Mouse (Mus musculus) stomach, embryonic 14.5 days (tissue): ENCODE results near the gene Idnk. TPM values are rescaled to one million over a fixed set of nuclear protein-coding genes. Genes with fewer than 3 reads are reported as not detected.

Source experiments
- ATAC-seq: fragments of 200-750 bp; cut with Nextera tagmentation; 2 replicates; pipeline ENCODE4 v1.8.0; 2017; ENCODE audit warnings: low read depth, moderate TSS enrichment; ENCODE audit not compliant: insufficient number of reproducible peaks, insufficient read depth, low FRiP score
- H3K27ac ChIP-seq: fragments of 300-500 bp; sonication (generic); 2 replicates; pipeline ENCODE4 v1.5.1; 2014; ENCODE audit warnings: mild to moderate bottlenecking, low read length, moderate library complexity, mixed read lengths
- H3K27me3 ChIP-seq: fragments of 300-500 bp; sonication (generic); 2 replicates; pipeline ENCODE4 v1.6.1; 2014; ENCODE audit warnings: low read length, control low read depth, mixed read lengths; ENCODE audit not compliant: control insufficient read depth, insufficient read depth
- H3K36me3 ChIP-seq: fragments of 300-500 bp; sonication (generic); 2 replicates; pipeline ENCODE4 v1.6.1; 2014; ENCODE audit warnings: mild to moderate bottlenecking, control low read depth, low read length, moderate library complexity, mixed read lengths; ENCODE audit not compliant: control insufficient read depth, insufficient read depth
- H3K4me1 ChIP-seq: fragments of 300-500 bp; sonication (generic); 2 replicates; pipeline ENCODE4 v1.6.1; 2014; ENCODE audit warnings: low read length, control low read depth, mixed read lengths; ENCODE audit not compliant: control insufficient read depth, insufficient read depth
- H3K4me2 ChIP-seq: fragments of 300-500 bp; sonication (generic); replicated peaks from 2 replicates; pipeline ENCODE4 v1.6.1; 2014; ENCODE audit warnings: low read depth, low read length, control low read depth
- H3K4me3 ChIP-seq: fragments of 300-500 bp; sonication (generic); 2 replicates; pipeline ENCODE4 v1.5.1; 2014; ENCODE audit warnings: low read depth, low read length, control low read depth
- H3K9ac ChIP-seq: fragments of 300-500 bp; sonication (generic); replicated peaks from 2 replicates; pipeline ENCODE4 v1.6.1; 2014; ENCODE audit warnings: low read depth, mild to moderate bottlenecking, control low read depth, low read length, moderate library complexity, mixed read lengths
- H3K9me3 ChIP-seq: fragments of 300-500 bp; sonication (generic); 2 replicates; pipeline ENCODE4 v1.6.1; 2016; ENCODE audit warnings: low read depth, low read length, control low read depth; ENCODE audit not compliant: control insufficient read depth
- WGBS: fragments of 180-500 bp; shearing (Covaris S2); extraction: QIAGEN DNeasy Blood & Tissue Kit; methylation state at CpG from one replicate; pipeline ENCODE4 v1.1.7; 2014; 5-methylcytosine and 5-hydroxymethylcytosine counted together
- polyA plus RNA-seq: library from polyadenylated mRNA; unstranded; fragments of >200 nt; fragmentation: Nextera tagmentation; extraction: Ambion mirVana; gene quantifications from 2 replicates; pipeline ENCODE4 v1.2.1, GENCODE M21; 2014

Idnk gene
- polyA plus RNA-seq, 1 experiment from 2014 or later, result 38.9 TPM

DNA sequence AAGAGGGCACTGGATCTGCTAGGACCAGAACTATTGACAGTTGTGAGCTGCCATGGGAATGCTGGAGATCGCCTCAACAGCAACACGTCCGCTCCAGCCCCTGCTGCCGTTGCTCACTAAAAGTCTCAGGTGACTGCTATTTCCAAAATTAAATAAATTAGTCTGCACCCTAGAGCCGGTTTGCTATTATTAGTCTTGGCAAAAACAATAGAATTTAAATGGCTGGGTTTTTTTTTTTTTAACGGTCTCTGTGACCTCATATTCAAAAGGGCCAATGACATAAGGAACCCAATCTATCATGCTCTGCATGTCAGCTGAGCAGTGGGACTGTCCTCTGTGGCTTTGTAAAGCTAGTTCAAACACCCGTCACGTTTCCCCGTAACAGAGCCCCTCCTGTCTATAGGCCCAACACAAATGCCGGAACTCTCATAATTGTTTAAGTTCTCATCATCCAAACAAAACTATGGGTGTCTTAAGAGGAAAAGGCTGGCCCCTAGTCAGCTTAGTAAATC is 34.6 kb upstream of the Idnk start:
- no peak overlapping the region for H3K9ac ChIP-seq
- no peaks in the 10 kb centered on the region for H3K9me3 ChIP-seq
- 45% methylated on average over 10 of the region's 10 CpGs for WGBS
- no peak overlapping the region for H3K4me3 ChIP-seq
- peaks cover 25% of the 10 kb centered on the region; the same call in 1 of the 2 replicates for H3K4me1 ChIP-seq
- H3K4me2 ChIP-seq, result no peak overlapping the region
- H3K36me3 ChIP-seq, result peaks cover 9% of the 10 kb centered on the region; the same call in 1 of the 2 replicates
- H3K27me3 ChIP-seq, result no peaks in the 10 kb centered on the region
- H3K27ac ChIP-seq, result no peak overlapping the region
- no peak for ATAC-seq

DNA sequence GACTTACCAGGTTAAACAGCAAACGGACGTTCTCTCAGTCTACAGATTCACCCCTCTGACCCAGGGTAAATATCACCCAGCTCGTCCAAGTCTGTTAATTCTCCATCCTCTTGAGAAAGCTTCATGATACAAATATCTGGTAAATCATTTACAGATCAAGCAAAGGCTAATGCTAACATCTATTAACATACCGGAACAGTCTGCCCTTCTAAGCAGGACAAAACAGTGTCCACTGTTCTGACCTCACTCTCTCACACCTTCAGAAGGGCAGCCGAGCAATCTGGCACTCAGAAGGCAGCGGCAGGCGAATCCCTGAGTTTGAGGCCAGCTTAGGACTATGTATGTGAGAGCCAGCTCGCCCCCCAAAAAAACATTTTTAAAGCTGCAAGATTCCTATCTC is 34.1 kb upstream of the Idnk start:
- Histone ChIP-seq H3K9me3 (no peaks in the 10 kb centered on the region), H3K36me3 (peaks cover 9% of the 10 kb centered on the region; the same call in 1 of the 2 replicates), H3K4me3 (no peak overlapping the region), H3K27me3 (no peaks in the 10 kb centered on the region), H3K4me1 (peaks cover 25% of the 10 kb centered on the region; the same call in 1 of the 2 replicates), H3K4me2 (no peak overlapping the region), H3K27ac (no peak overlapping the region), H3K9ac (no peak overlapping the region)
- WGBS, result 40% methylated on average over 8 of the region's 8 CpGs
- ATAC-seq, result no peak

DNA sequence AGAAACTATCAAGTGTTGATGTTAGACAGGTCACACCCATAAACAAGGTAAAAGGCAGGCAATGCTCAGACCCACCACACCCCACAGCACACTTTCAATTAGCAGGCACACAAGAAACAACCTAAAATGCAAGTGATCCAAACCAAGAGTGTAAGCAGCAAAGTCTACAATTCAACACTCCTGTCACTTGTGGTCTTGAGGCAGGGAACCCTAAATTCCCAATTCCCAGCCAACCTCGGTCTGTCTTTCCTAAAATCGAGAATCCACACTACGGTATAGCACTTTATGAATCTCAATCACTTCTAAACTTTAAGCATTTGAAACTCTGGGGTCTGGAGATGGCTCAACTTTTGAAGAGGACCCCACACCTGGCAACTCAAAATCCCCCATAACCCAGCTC is 33.2 kb upstream of the Idnk start:
- H3K4me2 ChIP-seq, result no peak overlapping the region
- no peak overlapping the region for H3K9ac ChIP-seq
- H3K36me3 ChIP-seq, result peaks cover 9% of the 10 kb centered on the region; the same call in 1 of the 2 replicates
- peaks cover 25% of the 10 kb centered on the region; the same call in 1 of the 2 replicates for H3K4me1 ChIP-seq
- no peak overlapping the region for H3K27ac ChIP-seq
- H3K27me3 ChIP-seq, result no peaks in the 10 kb centered on the region
- no peak overlapping the region for H3K4me3 ChIP-seq
- ATAC-seq, result no peak
- no peaks in the 10 kb centered on the region for H3K9me3 ChIP-seq
- WGBS, result 78% methylated on average over 3 of the region's 3 CpGs

DNA sequence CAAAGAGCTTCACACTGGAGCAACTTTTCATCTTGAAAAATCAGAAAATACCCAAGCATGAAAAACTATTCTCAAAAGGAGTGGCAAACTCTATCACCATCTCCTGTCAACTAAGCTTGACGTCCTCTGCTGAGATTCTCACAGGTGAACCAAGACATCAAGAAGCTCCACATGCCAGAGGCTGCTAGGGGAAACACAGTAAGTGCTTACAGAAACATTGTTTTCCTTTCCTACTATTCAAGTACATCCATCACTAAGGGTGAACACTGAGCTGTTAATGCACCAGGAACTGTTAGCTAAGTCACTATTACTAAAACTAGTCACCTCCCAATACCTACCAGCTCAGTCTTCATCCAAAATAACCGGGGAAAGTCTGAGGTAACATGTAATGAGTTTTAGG is 32.5 kb upstream of the Idnk start:
- Histone ChIP-seq H3K27me3 (no peaks in the 10 kb centered on the region), H3K9ac (no peak overlapping the region), H3K4me1 (peaks cover 31% of the 10 kb centered on the region; the same call in 1 of the 2 replicates), H3K9me3 (no peaks in the 10 kb centered on the region), H3K4me2 (0 out of 2 replicates have a peak overlapping the region, but pooled peaks have one; percentile 62), H3K4me3 (no peak overlapping the region), H3K36me3 (peaks cover 9% of the 10 kb centered on the region; the same call in 1 of the 2 replicates), H3K27ac (no peak overlapping the region)
- no peak for ATAC-seq
- 53% methylated on average over 2 of the region's 2 CpGs for WGBS

DNA sequence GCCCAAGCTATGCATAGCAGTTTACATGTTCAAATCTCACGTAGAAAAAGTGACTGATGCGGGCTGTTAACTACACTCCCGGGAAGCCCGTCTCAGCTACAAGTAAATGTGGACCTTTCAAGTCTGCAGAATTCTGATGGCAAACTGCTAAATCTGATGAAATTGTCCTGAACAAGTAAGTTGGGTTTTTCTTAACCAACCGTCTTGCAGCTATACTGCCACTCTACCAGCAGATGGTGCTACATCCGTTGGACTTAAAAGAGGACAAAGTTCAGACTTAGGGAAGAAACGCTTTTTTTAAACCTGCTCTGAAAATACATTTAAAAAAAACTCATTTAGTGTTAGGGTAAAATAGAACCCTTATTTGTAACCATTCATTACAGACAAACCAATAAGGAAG is 31.3 kb upstream of the Idnk start:
- WGBS, result 26% methylated on average over 7 of the region's 7 CpGs
- no peak overlapping the region for H3K9ac ChIP-seq

DNA sequence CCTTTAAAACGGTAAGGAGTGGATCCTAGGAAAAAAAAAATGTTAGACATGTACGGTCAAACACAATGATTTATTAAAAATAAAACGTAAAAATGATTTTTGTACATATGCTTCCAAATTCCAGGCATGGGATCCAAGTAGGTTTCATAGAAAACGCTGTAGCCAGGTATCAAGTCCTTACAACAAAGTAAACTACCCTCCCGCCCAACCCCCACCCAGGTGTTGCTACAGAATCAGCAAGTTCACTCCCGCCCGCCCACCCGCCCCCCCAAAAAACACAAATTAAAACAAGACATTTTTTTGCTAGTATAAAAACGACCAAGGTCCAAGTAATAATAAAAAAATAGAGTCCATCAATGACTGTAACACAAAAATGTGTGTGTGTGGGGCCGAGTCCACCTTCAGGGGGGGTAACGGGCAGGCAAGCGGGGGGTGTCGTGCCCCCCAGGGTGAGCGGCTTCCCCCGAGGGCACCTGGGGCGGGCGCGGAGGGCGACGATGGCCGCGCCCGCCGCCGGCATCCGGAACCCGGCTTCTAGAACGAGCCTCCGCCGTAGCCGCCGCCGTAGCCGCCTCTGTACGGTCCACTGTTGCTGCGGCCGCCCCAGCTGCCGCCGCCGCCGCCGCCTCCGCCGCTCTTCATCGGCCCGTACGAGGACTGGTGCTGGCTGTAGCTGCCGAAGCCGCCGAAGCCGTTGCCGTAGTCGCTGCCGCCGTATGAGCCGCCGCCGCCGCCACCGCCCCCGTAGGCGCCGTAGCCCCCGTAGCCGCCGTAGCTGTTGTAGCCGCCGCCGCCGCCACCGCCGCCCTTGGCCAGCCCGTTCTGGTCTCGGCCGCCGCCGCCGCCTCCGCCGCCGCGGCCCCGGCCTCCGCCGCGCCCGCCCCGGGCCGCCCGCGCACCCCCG is 30.3 kb upstream of the Idnk start:
- H3K36me3 ChIP-seq, result peaks cover 9% of the 10 kb centered on the region; the same call in 1 of the 2 replicates
- H3K9ac ChIP-seq, result peak overlapping the region; percentile 100
- H3K9me3 ChIP-seq, result no peaks in the 10 kb centered on the region
- peaks cover 32% of the 10 kb centered on the region; the same call in 1 of the 2 replicates for H3K4me1 ChIP-seq
- no peaks in the 10 kb centered on the region for H3K27me3 ChIP-seq
- peak overlapping the region; percentile 97 for H3K4me3 ChIP-seq
- peak overlapping the region; percentile 62 for H3K4me2 ChIP-seq
- H3K27ac ChIP-seq, result peak overlapping the region; percentile 99
- no peak for ATAC-seq
- under 1% methylated on average over 66 of the region's 92 CpGs for WGBS

More for the DNA sequence above, 31.3 kb upstream of the Idnk start:
- peak overlapping the region; percentile 62 for H3K4me2 ChIP-seq
- ATAC-seq, result no peak
- peaks cover 9% of the 10 kb centered on the region; the same call in 1 of the 2 replicates for H3K36me3 ChIP-seq
- H3K4me1 ChIP-seq, result peaks cover 32% of the 10 kb centered on the region; the same call in 1 of the 2 replicates
- H3K4me3 ChIP-seq, result peak overlapping the region; percentile 97
- no peaks in the 10 kb centered on the region for H3K27me3 ChIP-seq
- H3K9me3 ChIP-seq, result no peaks in the 10 kb centered on the region
- no peak overlapping the region for H3K27ac ChIP-seq

DNA sequence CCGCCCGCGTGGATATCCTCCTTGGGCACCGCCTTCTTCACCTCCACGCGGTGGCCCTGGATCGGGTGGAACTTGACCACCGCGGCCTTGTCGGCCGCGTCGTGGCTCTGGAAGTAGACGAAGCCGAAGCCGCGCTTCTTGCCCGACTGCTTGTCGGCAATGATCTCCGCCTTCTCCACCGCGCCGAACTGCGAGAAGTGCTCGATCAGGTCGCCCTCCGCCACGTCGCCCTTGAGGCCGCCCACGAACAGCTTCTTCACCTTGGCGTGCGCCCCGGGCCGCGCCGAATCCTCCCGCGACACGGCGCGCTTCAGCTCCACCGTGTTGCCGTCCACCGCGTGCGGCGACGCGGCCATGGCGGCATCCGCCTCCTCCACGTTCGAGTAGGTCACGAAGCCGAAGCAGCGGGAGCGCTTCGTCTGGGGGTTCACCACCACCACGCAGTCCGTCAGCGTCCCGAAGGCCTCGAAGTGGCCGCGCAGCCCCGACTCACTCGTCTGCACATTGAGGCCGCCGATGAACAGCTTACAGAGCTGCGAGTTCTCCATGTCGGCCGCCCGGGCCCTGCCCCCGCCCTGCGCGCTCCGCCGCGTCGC is 29.6 kb upstream of the Idnk start:
- H3K36me3 ChIP-seq, result peaks cover 9% of the 10 kb centered on the region; the same call in 1 of the 2 replicates
- WGBS, result under 1% methylated on average over 69 of the region's 81 CpGs
- peak; percentile 29 for ATAC-seq
- H3K4me3 ChIP-seq, result peak overlapping the region; percentile 97
- H3K4me2 ChIP-seq, result peak overlapping the region; percentile 62
- H3K9ac ChIP-seq, result peak overlapping the region; percentile 100
- H3K27ac ChIP-seq, result peak overlapping the region; percentile 99
- no peaks in the 10 kb centered on the region for H3K9me3 ChIP-seq
- no peaks in the 10 kb centered on the region for H3K27me3 ChIP-seq
- peaks cover 32% of the 10 kb centered on the region; the same call in 1 of the 2 replicates for H3K4me1 ChIP-seq

DNA sequence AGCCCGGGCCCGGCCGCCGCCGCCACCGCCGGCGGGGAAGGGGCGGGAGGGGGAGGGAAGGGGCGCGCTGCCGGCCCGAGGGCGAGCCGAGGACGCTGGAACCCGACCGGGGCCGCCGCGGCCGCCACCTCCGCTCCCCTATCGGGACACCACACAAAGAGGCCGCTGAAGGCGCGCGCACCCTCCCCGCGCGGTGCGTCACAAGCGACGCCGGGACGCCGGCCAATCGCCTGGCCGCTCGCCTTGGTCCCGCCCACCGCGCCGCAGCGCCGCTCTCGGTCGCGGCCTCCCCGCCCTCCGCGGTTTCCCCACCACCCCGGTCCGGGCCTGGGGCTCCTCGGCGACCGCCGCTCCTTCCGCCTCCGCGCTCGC is 29.1 kb upstream of the Idnk start, which contains the start of gene Hnrnpa0:
Gene Hnrnpa0, minus strand, starts transcription at position 161 of the 372 bp plus-strand sequence.
- Histone ChIP-seq H3K27ac (peak within 1 kb of the TSS; percentile 99), H3K9me3 (no peaks in the 10 kb centered on the region), H3K36me3 (peaks cover 9% of the 10 kb centered on the region; the same call in 1 of the 2 replicates), H3K9ac (peak within 1 kb of the TSS; percentile 100), H3K4me2 (peak within 1 kb of the TSS; percentile 64), H3K4me3 (peak within 1 kb of the TSS; percentile 97), H3K27me3 (no peaks in the 10 kb centered on the region), H3K4me1 (peaks cover 31% of the 10 kb centered on the region; the same call in 1 of the 2 replicates)
- ATAC-seq, result peak; percentile 93
- WGBS, result 0% methylated on average over 27 of the region's 62 CpGs
